In the genomic region with DNA sequence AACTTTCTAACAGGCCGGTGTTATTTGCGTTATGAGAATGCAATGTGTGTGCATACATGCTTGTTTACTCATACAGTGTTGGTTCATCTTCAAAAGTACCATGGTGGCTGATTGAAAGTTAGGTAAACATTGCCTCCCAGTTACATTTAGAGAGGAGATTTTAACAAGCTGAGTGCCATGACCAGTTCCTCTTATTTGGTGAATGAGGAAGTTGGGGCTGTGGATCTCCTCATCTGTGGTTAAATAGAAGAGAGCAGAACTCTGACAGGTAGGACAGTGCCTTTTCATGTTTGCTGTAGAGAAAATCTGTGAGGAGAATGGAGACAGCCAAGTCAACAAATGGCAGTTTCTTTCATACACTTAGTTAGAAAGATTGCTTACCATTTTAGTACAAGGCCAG, we compare ENCODE assay signal across 17 mouse cellular contexts. TPM values are rescaled to one million over a fixed set of nuclear protein-coding genes. Genes with fewer than 3 reads are reported as not detected.
DNase-seq lines count a peak whose midpoint lies in the region; ATAC-seq lines count a peak whose summit lies in the region.
"Had no signal": no experiment of that assay in that cellular context is flagged by ENCODE, and none has a peak within 500 bp of the region (broad histone marks: within the 10 kb centered on the region; RNA-seq: fewer than 3 reads in every experiment).

No protein-coding gene starts in this region.

- DNase-seq in thymus, postnatal 0 days (ENCODE audit: low spot score) = peak; percentile 14
- no peak for DNase-seq in thymus, postnatal 4 days
- peak; percentile 11 for DNase-seq in T-cell, adult 2 months (ENCODE audit: low spot score)
- DNase-seq in kidney, postnatal 14 days = no peak
- DNase-seq in layer of hippocampus, postnatal 10 days (ENCODE audit: low spot score in 2 of 2) = no peak
- DNase-seq in layer of hippocampus, adult 11-12 months (ENCODE audit: low spot score) = no peak
- DNase-seq: adrenal gland, adult 2 months; cerebellum, postnatal 14 days; embryo, embryonic 11 days; gastrocnemius, postnatal 25 days; liver, embryonic 13.5 days; lung, embryonic 14.5 days; right cerebral cortex, postnatal 14 days had no signal

- ATAC-seq in megakaryocyte, adult 5-6 weeks (ENCODE audit: poor library complexity, severe bottlenecking) = peak; percentile 93
- ATAC-seq: forebrain, embryonic 16.5 days; intestine, embryonic 15.5 days; midbrain, embryonic 13.5 days had no signal

RNA-seq across cellular contexts. Expression of gene Stim2, which starts 27.3 kb away (rescaled TPM):
- polyA plus RNA-seq in thymus, postnatal 0 days (2015; fragmentation: Nextera tagmentation; extraction: Ambion mirVana) = 21.1 and 28.8 TPM in 2 replicates
- total RNA-seq in megakaryocyte, adult 5-6 weeks (2015) = 31.2 and 33.7 TPM in 2 replicates
- 29.2 and 35.5 TPM in 2 replicates for total RNA-seq in megakaryocyte, adult 5-6 weeks (2017)
- total RNA-seq in layer of hippocampus, postnatal 10 days (2021) = 10 to 100 TPM; 66.0 to 77.4 TPM

Comparison
In these comparisons a context has a peak if more than half of its experiments do, and no peak if none do; other contexts are left out.
1. DNase-seq: peak in thymus, postnatal 0 days (single experiment) and T-cell, adult 2 months (single experiment); none in thymus, postnatal 4 days (single experiment), kidney, postnatal 14 days (single experiment), layer of hippocampus, postnatal 10 days (0 of 2) and layer of hippocampus, adult 11-12 months (single experiment).